Mouse (Mus musculus) lung, postnatal 0 days (tissue): ENCODE measurements at regions not wholly inside any gene's neighbourhood (a gene's known extent, or its start where the extent isn't known, plus 50 kb on each side); places are given as distances from the start of the nearest gene placed in this dataset.

Experiments
- CTCF ChIP-seq: IDR thresholded peaks from 2 replicates; pipeline ENCODE4 v1.5.1; 2016; ENCODE audit warnings: antibody characterized with exemption, mild to moderate bottlenecking
- EP300 ChIP-seq: IDR thresholded peaks from 2 replicates; pipeline ENCODE4 v1.6.1; 2016; ENCODE audit warnings: antibody characterized with exemption, mild to moderate bottlenecking, control low read depth

GRCm38 (mm10) chr10:44589842-44590241 lies 61.5 kb upstream of the Prdm1 start:
- no peak for TF ChIP-seq CTCF
- TF ChIP-seq EP300, result no peak
